Mouse (Mus musculus): ENCODE measurements around the gene Snu13. TPM values are rescaled to one million over a fixed set of nuclear protein-coding genes. Genes with fewer than 3 reads are reported as not detected.

Gene Snu13
- 231 and 247 TPM in 2 replicates for polyA plus RNA-seq (2015; fragmentation: Nextera tagmentation; extraction: Ambion mirVana)

DNA sequence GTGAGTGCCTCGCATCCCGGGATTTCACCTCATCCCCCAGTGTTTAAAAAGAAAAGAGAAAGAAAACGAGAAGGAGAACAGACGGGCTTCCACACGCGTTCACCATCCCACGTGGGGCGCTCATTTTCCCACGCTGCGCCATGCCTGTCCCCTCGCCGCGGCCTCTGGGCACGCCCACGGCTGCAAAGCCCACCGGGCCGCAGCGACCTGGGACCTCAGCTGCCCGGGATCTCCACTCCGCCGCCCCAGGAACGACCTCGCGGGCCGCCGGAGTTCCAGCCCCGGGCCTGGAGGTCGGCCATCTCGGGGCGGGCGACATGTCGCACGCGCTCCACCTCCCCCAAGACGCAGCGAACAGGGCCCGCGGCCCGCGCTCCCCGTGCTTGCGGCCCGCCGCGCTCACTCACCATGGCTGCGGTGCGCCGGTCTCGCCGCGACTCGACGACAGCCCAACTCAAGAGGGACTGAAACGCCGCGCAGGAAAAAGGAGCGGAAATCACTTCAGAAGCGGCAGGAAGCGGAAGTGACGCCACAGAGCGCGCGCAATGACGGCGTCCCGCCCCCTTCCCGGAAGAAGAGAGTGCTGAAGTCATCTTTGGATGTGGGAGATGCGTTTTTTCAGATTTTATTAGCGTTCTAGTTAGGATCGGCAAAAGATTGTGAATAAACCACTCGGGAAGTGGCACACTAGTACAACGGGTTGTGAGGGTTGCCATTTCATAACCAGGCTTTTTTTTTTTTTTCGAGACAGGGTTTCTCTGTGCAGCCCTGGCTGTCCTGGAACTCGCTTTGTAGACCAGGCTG lies at the start of gene Snu13:
Gene Snu13 (minus strand): TSS at position 519 of the 804 bp plus-strand sequence.
- H3K36me3 ChIP-seq (replicated peaks), result peaks cover 7% of the 10 kb centered on the region; the same call in 1 of the 2 replicates
- H3K4me1 ChIP-seq, result peaks cover 29% of the 10 kb centered on the region
- H3K4me3 ChIP-seq, result peak within 1 kb of the TSS; percentile 83
- peak; percentile 92 for ATAC-seq (replicated peaks)
- peak within 1 kb of the TSS; percentile 89 for H3K4me2 ChIP-seq
- H3K9me3 ChIP-seq, result no peaks in the 10 kb centered on the region
- H3K27ac ChIP-seq, result peak within 1 kb of the TSS; percentile 87
- under 1% methylated on average over 74 of the region's 74 CpGs for WGBS
- H3K9ac ChIP-seq, result peak within 1 kb of the TSS; percentile 97
- no peaks in the 10 kb centered on the region for H3K27me3 ChIP-seq (replicated peaks)

DNA sequence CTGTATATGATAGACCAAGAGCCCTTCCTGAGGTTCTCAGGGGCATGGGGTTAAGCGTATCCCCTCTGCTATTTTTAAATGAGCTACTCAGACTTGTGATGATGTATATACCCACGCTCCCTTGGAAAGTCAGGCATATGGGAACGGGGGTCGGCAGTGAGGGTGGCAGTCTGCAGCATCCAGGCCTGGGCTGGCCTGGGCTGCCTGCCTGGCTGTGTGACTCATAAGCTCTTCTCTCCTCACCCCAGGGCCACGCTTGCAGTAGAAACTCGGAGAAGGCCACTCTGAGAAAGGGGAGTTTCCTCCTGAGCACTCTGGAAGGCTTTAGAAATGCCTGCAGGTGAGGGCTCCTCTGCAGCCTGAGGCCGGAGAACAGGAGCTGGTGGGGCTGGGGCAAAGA lies 43.7 kb upstream of the Snu13 start:
- Histone ChIP-seq H3K4me3 (no peak overlapping the region), H3K27me3 (replicated peaks) (no peaks in the 10 kb centered on the region), H3K27ac (no peak overlapping the region), H3K9ac (no peak overlapping the region), H3K4me2 (no peak overlapping the region), H3K4me1 (no peaks in the 10 kb centered on the region; the same call in 1 of the 2 replicates), H3K9me3 (no peaks in the 10 kb centered on the region), H3K36me3 (replicated peaks) (no peaks in the 10 kb centered on the region)
- 87% methylated on average over 7 of the region's 7 CpGs for WGBS
- no peak for ATAC-seq (replicated peaks)

- 13% methylated on average over 10 of the region's 10 CpGs for WGBS
- H3K36me3 ChIP-seq (replicated peaks), result no peaks in the 10 kb centered on the region
- H3K9ac ChIP-seq, result no peak overlapping the region
These were observed 39.9 kb upstream of the Snu13 start for GRCm38 (mm10) chr15:82087266-82087665.

GRCm38 (mm10) chr15:82086131-82086530 lies 38.7 kb upstream of the Snu13 start:
- H3K4me1 ChIP-seq, result no peaks in the 10 kb centered on the region; the same call in 1 of the 2 replicates
- no peaks in the 10 kb centered on the region for H3K36me3 ChIP-seq (replicated peaks)
- no peaks in the 10 kb centered on the region for H3K27me3 ChIP-seq (replicated peaks)
- 87% methylated on average over 12 of the region's 12 CpGs for WGBS
- no peak overlapping the region for H3K4me2 ChIP-seq
- H3K9me3 ChIP-seq, result no peaks in the 10 kb centered on the region
- H3K4me3 ChIP-seq, result no peak overlapping the region
- no peak overlapping the region for H3K27ac ChIP-seq
- H3K9ac ChIP-seq, result no peak overlapping the region
- ATAC-seq (replicated peaks), result no peak

More at GRCm38 (mm10) chr15:82087266-82087665, 39.9 kb upstream of the Snu13 start:
- H3K9me3 ChIP-seq, result no peaks in the 10 kb centered on the region
- H3K27ac ChIP-seq, result no peak overlapping the region
- no peak overlapping the region for H3K4me3 ChIP-seq
- no peak overlapping the region for H3K4me2 ChIP-seq
- H3K27me3 ChIP-seq (replicated peaks), result no peaks in the 10 kb centered on the region
- H3K4me1 ChIP-seq, result no peaks in the 10 kb centered on the region; the same call in 1 of the 2 replicates
- no peak for ATAC-seq (replicated peaks)

GRCm38 (mm10) chr15:82085606-82086005 lies 38.2 kb upstream of the Snu13 start:
- H3K4me2 ChIP-seq, result no peak overlapping the region
- H3K4me3 ChIP-seq, result no peak overlapping the region
- H3K27ac ChIP-seq, result no peak overlapping the region
- no peak for ATAC-seq (replicated peaks)
- H3K36me3 ChIP-seq (replicated peaks), result no peaks in the 10 kb centered on the region
- no peaks in the 10 kb centered on the region; the same call in 1 of the 2 replicates for H3K4me1 ChIP-seq
- no peak overlapping the region for H3K9ac ChIP-seq
- no peaks in the 10 kb centered on the region for H3K9me3 ChIP-seq
- WGBS, result 88% methylated on average over 9 of the region's 9 CpGs
- no peaks in the 10 kb centered on the region for H3K27me3 ChIP-seq (replicated peaks)

DNA sequence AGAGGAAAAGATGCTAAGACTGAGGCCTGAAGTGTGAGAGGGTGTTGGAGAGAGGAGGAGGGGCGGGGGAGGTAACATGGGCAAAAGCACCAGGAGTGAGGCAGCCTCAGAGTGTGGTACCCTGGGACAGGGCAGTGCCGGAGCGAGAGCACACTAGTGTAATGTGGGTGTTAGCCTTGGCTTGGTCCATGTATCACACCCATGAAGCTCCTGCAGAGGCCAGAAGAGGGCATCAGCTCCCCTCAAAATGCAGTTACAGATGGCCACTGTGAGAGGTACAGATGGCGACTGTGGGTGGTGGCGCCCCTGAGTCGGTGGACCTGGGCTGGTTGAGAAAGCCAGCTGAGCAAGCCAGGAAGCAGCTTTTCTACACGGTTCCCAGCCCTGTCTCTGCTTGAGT lies 33.8 kb upstream of the Snu13 start:
- Histone ChIP-seq H3K4me3 (no peak overlapping the region), H3K27ac (no peak overlapping the region), H3K9ac (no peak overlapping the region), H3K36me3 (replicated peaks) (no peaks in the 10 kb centered on the region), H3K4me2 (no peak overlapping the region), H3K4me1 (no peaks in the 10 kb centered on the region), H3K27me3 (replicated peaks) (no peaks in the 10 kb centered on the region), H3K9me3 (no peaks in the 10 kb centered on the region)
- 35% methylated on average over 7 of the region's 7 CpGs for WGBS
- no peak for ATAC-seq (replicated peaks)

GRCm38 (mm10) chr15:82079883-82080282 lies 32.5 kb upstream of the Snu13 start:
- WGBS, result 66% methylated on average over 10 of the region's 10 CpGs
- H3K27me3 ChIP-seq (replicated peaks), result no peaks in the 10 kb centered on the region
- no peaks in the 10 kb centered on the region for H3K9me3 ChIP-seq
- H3K36me3 ChIP-seq (replicated peaks), result no peaks in the 10 kb centered on the region
- no peak overlapping the region for H3K4me2 ChIP-seq
- H3K27ac ChIP-seq, result no peak overlapping the region
- no peak overlapping the region for H3K4me3 ChIP-seq
- no peaks in the 10 kb centered on the region for H3K4me1 ChIP-seq
- H3K9ac ChIP-seq, result no peak overlapping the region
- ATAC-seq (replicated peaks), result no peak

DNA sequence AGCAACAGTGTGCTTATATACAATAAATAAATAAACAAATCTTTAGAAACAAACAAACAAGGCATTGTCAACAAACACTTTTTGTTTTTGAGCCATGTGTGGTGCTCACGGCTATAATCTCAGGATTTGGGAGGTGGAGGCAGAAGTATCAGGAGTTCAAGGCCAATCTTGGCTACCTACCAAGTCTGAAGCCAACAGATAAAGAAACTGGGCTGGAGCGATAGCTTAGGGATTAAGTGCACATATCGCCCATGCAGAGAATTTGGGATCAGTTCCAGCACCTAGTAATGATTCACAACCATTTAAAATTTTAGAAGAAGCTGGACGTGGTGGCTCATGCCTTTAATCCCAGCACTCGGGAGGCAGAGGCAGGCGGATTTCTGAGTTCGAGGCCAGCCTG lies 26.1 kb upstream of the Snu13 start:
- no peaks in the 10 kb centered on the region for H3K36me3 ChIP-seq (replicated peaks)
- peaks cover 27% of the 10 kb centered on the region for H3K27me3 ChIP-seq (replicated peaks)
- ATAC-seq (replicated peaks), result no peak
- H3K4me1 ChIP-seq, result 0 out of 2 replicates have a peak, but pooled peaks cover 2% of the 10 kb centered on the region
- H3K4me3 ChIP-seq, result no peak overlapping the region
- no peak overlapping the region for H3K27ac ChIP-seq
- no peak overlapping the region for H3K4me2 ChIP-seq
- WGBS, result 86% methylated on average over 7 of the region's 7 CpGs
- no peaks in the 10 kb centered on the region for H3K9me3 ChIP-seq
- no peak overlapping the region for H3K9ac ChIP-seq

DNA sequence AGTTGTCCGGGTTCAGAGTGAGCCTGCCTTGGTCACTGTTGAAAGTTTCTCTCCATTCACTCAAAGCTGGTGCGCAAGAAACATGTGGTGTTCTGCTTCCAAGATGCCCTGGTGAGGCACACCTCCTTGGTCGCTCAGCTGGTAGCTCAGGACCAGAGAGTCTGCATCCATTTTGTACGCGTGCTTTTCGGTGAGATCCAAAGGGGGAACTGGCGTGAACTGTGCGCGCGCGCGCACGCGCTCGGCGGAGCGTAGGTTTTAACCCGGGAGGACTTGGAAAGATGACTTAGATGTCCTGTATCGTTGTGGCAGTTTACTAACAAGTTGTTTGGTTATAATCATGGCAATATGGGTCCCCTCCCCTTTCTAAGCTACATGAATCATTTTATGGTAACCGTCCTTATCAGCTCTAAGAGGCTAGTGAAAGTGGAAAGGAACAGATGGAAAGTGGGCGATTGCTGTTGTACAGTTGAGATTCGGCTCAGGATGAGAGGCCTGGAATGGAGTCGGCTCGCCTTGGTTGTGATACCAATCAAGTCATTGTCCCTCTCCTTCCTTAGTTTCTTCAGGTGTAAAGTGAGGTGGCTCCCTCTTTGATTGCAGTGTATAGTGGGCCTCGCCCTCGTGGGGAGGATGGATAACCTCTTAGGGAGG lies 24.5 kb upstream of the Snu13 start:
- Histone ChIP-seq H3K4me3 (no peak overlapping the region), H3K9me3 (no peaks in the 10 kb centered on the region), H3K4me1 (0 out of 2 replicates have a peak, but pooled peaks cover 2% of the 10 kb centered on the region), H3K27ac (no peak overlapping the region), H3K9ac (no peak overlapping the region), H3K36me3 (replicated peaks) (no peaks in the 10 kb centered on the region), H3K4me2 (no peak overlapping the region), H3K27me3 (replicated peaks) (peaks cover 35% of the 10 kb centered on the region)
- 91% methylated on average over 26 of the region's 26 CpGs for WGBS
- ATAC-seq (replicated peaks), result no peak

DNA sequence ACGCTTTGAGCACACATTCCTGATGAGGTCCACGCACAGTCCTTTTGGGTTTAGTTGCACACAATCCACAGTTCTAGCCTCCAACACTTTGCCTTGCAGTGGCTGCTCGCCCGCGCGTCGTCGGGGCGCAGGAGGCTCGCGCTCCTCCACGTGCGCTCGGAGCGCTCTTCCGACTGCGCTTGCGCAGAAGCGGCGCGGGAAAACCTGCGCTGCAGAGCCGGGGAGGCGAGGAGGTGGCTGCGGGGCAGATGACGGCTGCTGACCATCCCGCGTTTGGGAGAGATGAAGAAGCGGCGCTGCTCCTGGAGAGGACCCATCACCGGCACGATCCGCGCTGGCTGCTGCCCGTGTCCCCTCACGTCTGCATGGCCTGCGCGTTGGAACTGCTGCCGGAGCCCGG lies 22.5 kb upstream of the Snu13 start, which contains the start of gene Mei1:
Gene Mei1 (plus strand): TSS at position 99 of the 400 bp plus-strand sequence.
- 20% methylated on average over 40 of the region's 40 CpGs for WGBS
- Histone ChIP-seq H3K4me1 (0 out of 2 replicates have a peak, but pooled peaks cover 2% of the 10 kb centered on the region), H3K9me3 (no peaks in the 10 kb centered on the region), H3K27ac (no peak within 1 kb of the TSS), H3K36me3 (replicated peaks) (no peaks in the 10 kb centered on the region), H3K27me3 (replicated peaks) (peaks cover 35% of the 10 kb centered on the region), H3K9ac (no peak within 1 kb of the TSS), H3K4me2 (peak within 1 kb of the TSS; percentile 41), H3K4me3 (peak within 1 kb of the TSS; percentile 18)
- no peak for ATAC-seq (replicated peaks)

DNA sequence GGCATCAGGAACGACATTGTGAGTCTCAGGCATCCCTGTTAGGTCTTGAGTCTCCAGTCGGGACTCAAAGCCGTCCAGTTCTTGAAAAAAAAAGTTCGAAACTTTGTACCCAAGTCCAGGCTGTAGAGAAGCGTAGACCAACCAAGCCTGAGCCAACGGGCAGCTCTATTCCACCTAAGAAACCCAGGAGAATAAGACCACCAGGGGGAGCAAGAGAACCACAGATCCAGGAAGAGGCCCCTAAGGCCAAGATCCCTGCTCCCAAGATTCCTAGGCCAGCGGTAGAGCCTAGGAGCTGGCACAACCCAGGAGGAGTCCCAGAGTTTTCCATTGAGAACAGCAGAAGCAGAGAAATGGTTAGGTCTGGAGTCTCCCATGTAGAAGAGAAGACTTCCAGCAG lies 18.1 kb upstream of the Snu13 start:
- no peak overlapping the region for H3K9ac ChIP-seq
- no peak for ATAC-seq (replicated peaks)
- no peaks in the 10 kb centered on the region for H3K36me3 ChIP-seq (replicated peaks)
- WGBS, result 18% methylated on average over 7 of the region's 7 CpGs
- H3K27ac ChIP-seq, result no peak overlapping the region
- no peak overlapping the region for H3K4me3 ChIP-seq
- H3K9me3 ChIP-seq, result no peaks in the 10 kb centered on the region
- 0 out of 2 replicates have a peak, but pooled peaks cover 2% of the 10 kb centered on the region for H3K4me1 ChIP-seq
- no peak overlapping the region for H3K4me2 ChIP-seq
- H3K27me3 ChIP-seq (replicated peaks), result peaks cover 27% of the 10 kb centered on the region

- no peaks in the 10 kb centered on the region for H3K9me3 ChIP-seq
- H3K27ac ChIP-seq, result no peak overlapping the region
- H3K36me3 ChIP-seq (replicated peaks), result no peaks in the 10 kb centered on the region
- H3K9ac ChIP-seq, result no peak overlapping the region
- no peak overlapping the region for H3K4me3 ChIP-seq
- no peak overlapping the region for H3K4me2 ChIP-seq
- 76% methylated on average over 14 of the region's 14 CpGs for WGBS
- peaks cover 12% of the 10 kb centered on the region for H3K27me3 ChIP-seq (replicated peaks)
- no peaks in the 10 kb centered on the region for H3K4me1 ChIP-seq
- no peak for ATAC-seq (replicated peaks)
These were observed 16.5 kb upstream of the Snu13 start for GRCm38 (mm10) chr15:82063909-82064308.

All from midbrain, embryonic 15.5 days (tissue).